Mouse (Mus musculus) kidney, embryonic 16.5 days (tissue): ENCODE data around the gene Lrtm1. TPM values are rescaled to one million over a fixed set of nuclear protein-coding genes. Genes with fewer than 3 reads are reported as not detected.
A peak's percentile ranks its signal among the peaks of the same experiment; 100 is the strongest.

Experiments
- ATAC-seq: fragments of 200-750 bp; cut with Nextera tagmentation; 2 replicates; pipeline ENCODE4 v1.8.0; 2017; ENCODE audit warnings: moderate TSS enrichment; ENCODE audit not compliant: low FRiP score, low TSS enrichment
- H3K27ac ChIP-seq: fragments of 300-500 bp; sonication (generic); 2 replicates; pipeline ENCODE4 v1.5.1; 2014; ENCODE audit warnings: low read length
- H3K27me3 ChIP-seq: fragments of 300-500 bp; sonication (generic); 2 replicates; pipeline ENCODE4 v1.6.1; 2014; ENCODE audit warnings: low read length, control low read depth, mixed read lengths; ENCODE audit not compliant: insufficient read depth
- H3K36me3 ChIP-seq: fragments of 300-500 bp; sonication (generic); 2 replicates; pipeline ENCODE4 v1.6.1; 2014; ENCODE audit warnings: low read length, control low read depth, mixed read lengths; ENCODE audit not compliant: insufficient read depth
- H3K4me1 ChIP-seq: fragments of 300-500 bp; sonication (generic); 2 replicates; pipeline ENCODE4 v1.6.1; 2014; ENCODE audit warnings: low read length, control low read depth, mixed read lengths; ENCODE audit not compliant: insufficient read depth
- H3K4me2 ChIP-seq: fragments of 300-500 bp; sonication (generic); replicated peaks from 2 replicates; pipeline ENCODE4 v1.6.1; 2014; ENCODE audit warnings: low read depth, low read length
- H3K4me3 ChIP-seq: fragments of 300-500 bp; sonication (generic); 2 replicates; pipeline ENCODE4 v1.5.1; 2014; ENCODE audit warnings: mild to moderate bottlenecking, low read length
- H3K9ac ChIP-seq: fragments of 300-500 bp; sonication (generic); replicated peaks from 2 replicates; pipeline ENCODE4 v1.6.1; 2014; ENCODE audit warnings: low read length
- H3K9me3 ChIP-seq: fragments of 300-500 bp; sonication (generic); 2 replicates; pipeline ENCODE4 v1.6.1; 2016; ENCODE audit warnings: low read length, control low read depth
- WGBS: fragments of 180-500 bp; shearing (Covaris S2); extraction: QIAGEN DNeasy Blood & Tissue Kit; methylation state at CpG from one replicate; pipeline ENCODE4 v1.1.7; 2014; 5-methylcytosine and 5-hydroxymethylcytosine counted together
- polyA plus RNA-seq: library from polyadenylated mRNA; unstranded; fragments of >200 nt; fragmentation: Nextera tagmentation; extraction: Ambion mirVana; gene quantifications from 2 replicates; pipeline ENCODE4 v1.2.1, GENCODE M21; 2015

The Lrtm1 gene
- polyA plus RNA-seq, 1 experiment from 2014 or later = 0.15 TPM

DNA sequence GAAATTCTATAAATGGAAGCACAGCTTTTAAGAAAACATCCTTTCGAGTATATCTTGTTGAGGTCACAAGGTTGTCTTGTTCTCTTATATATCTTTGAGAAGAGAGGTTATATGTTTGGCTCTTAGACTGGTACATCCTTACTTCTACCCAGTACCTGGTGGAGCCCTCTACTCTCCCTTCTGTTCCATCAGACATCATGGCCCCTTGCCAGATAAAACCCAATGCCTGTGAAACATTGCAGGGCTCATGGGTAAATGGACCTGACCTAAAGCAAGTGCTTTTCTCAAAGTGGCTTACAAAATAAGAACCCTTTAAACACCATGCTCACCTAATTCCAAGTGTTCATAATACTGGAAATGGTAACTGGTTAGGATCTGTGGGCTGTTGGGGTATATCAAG, 43.5 kb downstream of the Lrtm1 start:
- no peaks in the 10 kb centered on the region for H3K27me3 ChIP-seq

GRCm38 (mm10) chr14:29062676-29063075, 44.7 kb downstream of the Lrtm1 start:
- Histone ChIP-seq H3K9me3 (no peaks in the 10 kb centered on the region), H3K9ac (no peak overlapping the region), H3K27ac (no peak overlapping the region), H3K4me1 (no peaks in the 10 kb centered on the region), H3K4me2 (no peak overlapping the region), H3K36me3 (no peaks in the 10 kb centered on the region), H3K4me3 (no peak overlapping the region), H3K27me3 (no peaks in the 10 kb centered on the region)
- no peak for ATAC-seq
- WGBS = 82% methylated on average over 2 of the region's 2 CpGs

More for the DNA sequence above, 43.5 kb downstream of the Lrtm1 start:
- Histone ChIP-seq H3K4me2 (no peak overlapping the region), H3K4me1 (no peaks in the 10 kb centered on the region), H3K4me3 (no peak overlapping the region), H3K36me3 (no peaks in the 10 kb centered on the region), H3K27ac (no peak overlapping the region), H3K9ac (no peak overlapping the region), H3K9me3 (no peaks in the 10 kb centered on the region)
- no peak for ATAC-seq
- WGBS = 65% methylated on average over 1 of the region's 1 CpGs

DNA sequence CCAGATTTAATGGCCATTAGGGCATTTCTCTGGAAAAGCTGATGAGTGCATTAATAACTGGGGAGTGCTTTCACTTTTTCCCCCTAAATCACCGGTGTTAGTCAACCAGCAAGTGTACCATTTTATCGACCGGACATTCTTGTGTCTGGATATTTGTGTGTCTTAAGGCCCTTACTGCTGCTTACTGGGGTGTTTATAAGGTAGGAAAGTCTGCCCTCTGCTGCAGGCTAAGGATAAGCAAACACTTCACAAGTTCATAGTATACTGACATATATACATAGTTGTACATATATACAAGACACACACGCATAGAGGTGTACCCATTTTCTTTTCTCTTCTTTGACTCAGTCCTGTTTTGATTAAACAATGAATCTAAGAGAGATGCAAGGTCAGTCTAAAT, 55.7 kb downstream of the Lrtm1 start:
- no peak for ATAC-seq
- WGBS = 74% methylated on average over 4 of the region's 4 CpGs
- H3K4me1 ChIP-seq = no peaks in the 10 kb centered on the region
- no peaks in the 10 kb centered on the region for H3K36me3 ChIP-seq
- H3K4me2 ChIP-seq = no peak overlapping the region
- no peak overlapping the region for H3K4me3 ChIP-seq
- no peak overlapping the region for H3K9ac ChIP-seq
- no peak overlapping the region for H3K27ac ChIP-seq
- 0 out of 2 replicates have a peak, but pooled peaks cover 3% of the 10 kb centered on the region for H3K27me3 ChIP-seq
- no peaks in the 10 kb centered on the region for H3K9me3 ChIP-seq

DNA sequence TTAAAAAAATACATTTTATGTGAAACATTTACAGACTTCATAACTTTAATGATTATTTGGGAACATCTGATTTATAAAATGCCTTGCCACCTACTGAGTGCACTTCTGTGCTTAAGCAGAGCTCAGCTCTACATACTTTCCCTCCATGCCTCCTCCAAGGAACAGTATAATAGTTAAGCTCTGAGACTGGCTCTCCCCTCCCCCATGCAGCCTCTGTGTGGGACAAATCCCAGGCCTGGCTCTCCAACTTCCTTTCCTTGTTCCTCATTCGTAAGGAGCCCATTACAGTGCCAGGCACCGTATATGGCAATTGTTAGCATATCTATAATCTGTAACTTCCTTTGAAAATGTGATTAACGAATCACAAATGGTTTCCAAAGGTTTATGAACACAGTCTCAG, 59.4 kb downstream of the Lrtm1 start:
- no peaks in the 10 kb centered on the region for H3K9me3 ChIP-seq
- no peaks in the 10 kb centered on the region for H3K36me3 ChIP-seq
- H3K27me3 ChIP-seq = 0 out of 2 replicates have a peak, but pooled peaks cover 3% of the 10 kb centered on the region
- no peak overlapping the region for H3K4me2 ChIP-seq
- 0 out of 2 replicates have a peak, but pooled peaks cover 2% of the 10 kb centered on the region for H3K4me1 ChIP-seq
- no peak overlapping the region for H3K27ac ChIP-seq
- WGBS = 64% methylated on average over 3 of the region's 3 CpGs
- no peak overlapping the region for H3K4me3 ChIP-seq
- H3K9ac ChIP-seq = no peak overlapping the region
- ATAC-seq = no peak

DNA sequence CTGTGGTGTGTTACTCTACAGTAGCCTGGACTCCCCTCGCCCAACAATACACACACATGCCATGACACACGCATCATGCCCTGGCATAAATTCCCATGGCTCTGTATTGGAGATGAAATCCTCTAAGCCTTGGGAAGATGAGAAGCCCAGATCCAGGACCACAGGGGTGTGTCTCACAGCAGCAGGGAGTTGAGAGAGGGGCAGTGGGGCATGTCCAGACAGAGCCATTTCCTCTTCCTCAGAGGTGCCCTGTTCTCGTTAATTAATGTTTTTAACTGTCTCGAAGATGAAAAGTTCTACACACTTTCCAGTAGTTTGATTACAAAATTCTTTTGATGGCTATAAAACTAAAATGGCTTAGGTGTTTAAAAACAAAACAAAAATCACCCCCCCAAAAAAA, 62.2 kb downstream of the Lrtm1 start:
- Histone ChIP-seq H3K27me3 (0 out of 2 replicates have a peak, but pooled peaks cover 3% of the 10 kb centered on the region), H3K36me3 (no peaks in the 10 kb centered on the region), H3K9ac (no peak overlapping the region), H3K4me2 (no peak overlapping the region), H3K4me3 (no peak overlapping the region), H3K27ac (no peak overlapping the region), H3K9me3 (no peaks in the 10 kb centered on the region), H3K4me1 (0 out of 2 replicates have a peak, but pooled peaks cover 2% of the 10 kb centered on the region)
- peak; percentile 89 for ATAC-seq
- WGBS = 44% methylated on average over 4 of the region's 4 CpGs

DNA sequence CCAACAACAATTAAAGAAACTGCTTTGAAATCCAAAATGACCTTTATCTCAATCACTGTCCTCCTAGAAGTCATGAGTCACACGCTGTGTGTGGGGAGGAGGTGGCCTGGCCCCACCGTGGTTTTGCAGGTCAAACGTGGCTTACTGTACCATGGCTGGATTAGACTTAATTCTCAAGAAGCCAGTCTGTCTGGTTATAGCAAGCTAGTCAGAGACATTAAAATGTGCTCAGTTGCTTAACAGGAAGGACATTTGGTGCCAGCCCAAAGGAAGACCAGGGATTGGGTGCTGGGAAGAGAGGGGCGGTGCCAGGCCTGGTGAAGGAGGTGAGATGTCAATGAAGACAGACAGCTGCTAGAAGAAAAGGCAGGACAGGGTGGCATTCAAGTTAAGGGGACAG, 62.6 kb downstream of the Lrtm1 start:
- no peak overlapping the region for H3K9ac ChIP-seq
- ATAC-seq = peak; percentile 71
- no peak overlapping the region for H3K4me3 ChIP-seq
- 0 out of 2 replicates have a peak, but pooled peaks cover 3% of the 10 kb centered on the region for H3K27me3 ChIP-seq
- H3K9me3 ChIP-seq = no peaks in the 10 kb centered on the region
- no peaks in the 10 kb centered on the region for H3K36me3 ChIP-seq
- H3K4me2 ChIP-seq = no peak overlapping the region
- H3K27ac ChIP-seq = no peak overlapping the region
- 0 out of 2 replicates have a peak, but pooled peaks cover 2% of the 10 kb centered on the region for H3K4me1 ChIP-seq
- WGBS = 53% methylated on average over 4 of the region's 4 CpGs

DNA sequence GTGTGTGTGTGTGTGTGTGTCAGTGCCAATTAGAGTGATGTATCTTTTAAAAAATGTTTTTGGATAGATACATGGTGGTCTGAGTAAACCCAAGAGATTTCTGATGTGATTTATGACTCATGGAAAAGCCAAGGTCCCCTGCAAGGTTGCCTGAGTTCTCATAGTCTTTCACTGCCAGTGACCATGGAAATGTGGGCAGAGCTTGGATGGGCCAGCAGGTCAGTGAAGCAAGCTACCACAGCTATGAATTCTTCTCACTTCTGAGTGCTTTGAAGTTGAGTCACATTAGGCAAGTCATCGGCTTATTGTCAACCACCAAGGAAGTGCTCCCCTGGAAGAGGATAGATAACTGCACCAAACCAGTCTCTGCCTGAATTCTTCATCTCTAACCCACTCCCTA, 64.2 kb downstream of the Lrtm1 start:
- Histone ChIP-seq H3K4me3 (no peak overlapping the region), H3K36me3 (no peaks in the 10 kb centered on the region), H3K9ac (no peak overlapping the region), H3K4me2 (no peak overlapping the region), H3K4me1 (0 out of 2 replicates have a peak, but pooled peaks cover 2% of the 10 kb centered on the region), H3K27me3 (no peaks in the 10 kb centered on the region), H3K27ac (no peak overlapping the region), H3K9me3 (no peaks in the 10 kb centered on the region)
- no peak for ATAC-seq
- WGBS = 61% methylated on average over 1 of the region's 1 CpGs
